Mouse (Mus musculus): Measurements from ENCODE around the gene Frrs1. TPM values are rescaled to one million over a fixed set of nuclear protein-coding genes. Genes with fewer than 3 reads are reported as not detected.

Gene Frrs1
- total RNA-seq, 2 experiments from 2014 or later, result 1.3 to 1.5 TPM

Other genes with a start within 250 kb of the Frrs1 start
- gene Trmt13, start 244.9 kb upstream of the Frrs1 start, total RNA-seq (2021), result 10 to 100 TPM; 11.2 to 13.0 TPM
- gene Mfsd14a, start 196.8 kb upstream of the Frrs1 start, total RNA-seq (2021), result 10 to 100 TPM; 26.6 TPM
- gene Gm43191, start 178.2 kb upstream of the Frrs1 start, total RNA-seq (2021), result not detected
- 10 to 100 TPM; 12.6 to 15.6 TPM for gene Slc35a3, start 146.6 kb upstream of the Frrs1 start, total RNA-seq (2021)
- 100 to 1,000 TPM; 272 to 307 TPM for gene Agl, start 51.3 kb upstream of the Frrs1 start, total RNA-seq (2021)
- not detected for gene 4930455H04Rik, start 108.8 kb downstream of the Frrs1 start, total RNA-seq (2021)
- gene Palmd, start 109.5 kb downstream of the Frrs1 start, total RNA-seq (2021), result 10 to 100 TPM; 41.5 to 49.7 TPM